Mouse (Mus musculus): ENCODE measurements around the gene Tmem108.

GRCm38 (mm10) chr9:103626156-103626555 lies 135.5 kb downstream of the Tmem108 start:
- TF ChIP-seq POLR2A (IDR thresholded peaks at IDR 0.05; ENCODE audit: control insufficient read depth, extremely low read depth, insufficient read depth, low read length, poor library complexity) (no peak), CTCF (IDR thresholded peaks at IDR 0.05; ENCODE audit: borderline replicate concordance, control insufficient read depth, extremely low read depth, insufficient read depth, low read length, poor library complexity) (no peak)

Measured in thymus, adult 2 months (tissue).